Mouse (Mus musculus): ENCODE results near the gene Bmp7.

- TF ChIP-seq GATA1 (IDR thresholded peaks at IDR 0.05; ENCODE audit: low read length): no peak
- TF ChIP-seq TAL1 (IDR thresholded peaks at IDR 0.05; ENCODE audit: low read length): no peak
Observed at GRCm38 (mm10) chr2:172904614-172905013, 35.5 kb downstream of the Bmp7 start.
